Mouse (Mus musculus) frontal cortex, adult (tissue): ENCODE measurements at regions not wholly inside any gene's neighbourhood (a gene's known extent, or its start where the extent isn't known, plus 50 kb on each side); places are given as distances from the start of the nearest gene placed in this dataset.

Experiments used
- ATAC-seq: cut with Nextera tagmentation; 2 replicates; pipeline ENCODE4 v1.9.2; 2017; ENCODE audit warnings: mild to moderate bottlenecking, moderate library complexity, mixed read lengths; ENCODE audit not compliant: low TSS enrichment

- ATAC-seq = peak; percentile 56
Observed at GRCm38 (mm10) chr5:51763599-51763998, 196.1 kb upstream of the Ppargc1a start.

DNA sequence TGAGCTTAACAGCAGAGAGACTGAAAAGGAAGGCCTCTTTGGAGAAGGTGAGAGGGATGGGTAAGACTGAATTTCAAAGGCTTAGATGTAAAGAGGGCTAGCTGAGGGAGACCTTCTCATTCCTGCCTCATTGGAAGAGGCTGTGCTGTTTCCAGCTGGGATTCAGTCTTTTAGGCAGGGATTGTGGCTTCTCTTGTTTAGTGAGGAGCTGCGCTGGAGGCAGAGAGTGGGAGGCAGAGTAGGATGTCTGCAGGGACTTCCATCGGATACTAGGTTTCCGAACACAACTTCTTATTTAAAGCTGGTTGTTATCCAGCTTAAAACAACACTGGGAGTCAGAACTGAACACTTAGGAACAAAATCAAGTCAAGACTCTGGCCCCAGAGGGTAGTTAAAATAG, 194.8 kb upstream of the Ppargc1a start:
- peak; percentile 58 for ATAC-seq

- no peak for ATAC-seq
Observed at GRCm38 (mm10) chr5:51758289-51758688, 190.8 kb upstream of the Ppargc1a start.

- ATAC-seq = no peak
Observed at GRCm38 (mm10) chr5:51757864-51758263, 190.3 kb upstream of the Ppargc1a start.

DNA sequence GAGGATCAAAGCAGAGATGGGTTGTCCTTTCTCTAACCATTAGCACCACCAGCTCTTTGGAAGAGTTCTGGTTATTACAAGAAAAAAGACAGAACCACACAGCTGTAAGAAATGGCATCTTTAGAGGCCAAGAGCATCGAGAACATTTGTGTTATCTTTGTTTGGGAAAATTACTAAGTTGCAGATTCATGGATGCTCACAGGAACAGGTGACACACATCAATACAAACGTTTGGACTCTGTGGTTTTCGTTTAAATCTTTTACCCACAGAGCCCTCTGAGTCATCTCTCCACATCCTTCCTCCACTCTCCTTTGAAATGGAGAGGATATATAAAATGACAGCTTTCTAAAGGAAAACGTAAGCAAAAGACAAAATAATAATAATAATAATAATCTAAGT, 184.5 kb upstream of the Ppargc1a start:
- no peak for ATAC-seq

DNA sequence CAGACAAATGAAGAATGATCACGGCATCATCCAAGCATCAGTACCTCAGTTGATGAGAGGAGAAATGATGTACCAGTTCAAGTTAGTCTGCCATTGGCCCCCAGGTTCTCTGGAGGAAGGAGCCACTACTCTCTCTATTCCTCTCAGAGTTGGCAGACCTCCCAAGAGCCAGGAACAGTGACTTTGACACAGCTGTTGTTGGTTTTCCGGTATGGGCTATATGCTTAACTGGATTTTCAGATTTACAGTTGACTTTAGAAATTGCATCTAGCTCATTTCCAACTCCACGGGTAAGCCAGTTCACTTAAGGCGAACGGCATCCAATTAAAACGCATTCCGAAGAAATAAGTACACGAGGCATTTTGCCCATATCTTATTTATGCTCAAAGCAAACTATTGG, 182.9 kb upstream of the Ppargc1a start:
- no peak for ATAC-seq

- peak; percentile 96 for ATAC-seq
Observed at GRCm38 (mm10) chr5:51740893-51741292, 173.4 kb upstream of the Ppargc1a start.

DNA sequence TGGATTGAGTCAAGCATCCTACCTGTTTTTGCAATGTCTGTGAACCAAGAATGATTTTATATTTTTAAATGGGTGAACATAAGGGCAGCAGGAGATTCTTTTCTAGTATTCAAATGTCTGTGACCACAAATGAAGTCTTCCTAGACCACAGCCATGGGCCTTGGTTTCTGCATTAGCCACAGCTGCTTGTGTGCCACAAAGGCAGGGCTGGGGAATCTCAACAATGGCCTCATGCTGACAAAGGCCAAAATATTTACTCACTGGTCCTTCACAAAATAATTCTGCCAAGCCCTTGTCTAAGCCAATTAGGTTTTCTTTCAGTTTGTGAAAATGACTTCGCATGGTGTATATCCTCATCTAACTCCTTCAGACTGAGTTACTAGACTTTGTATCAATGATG, 162.7 kb upstream of the Ppargc1a start:
- no peak for ATAC-seq

GRCm38 (mm10) chr5:51729771-51730170, 162.2 kb upstream of the Ppargc1a start:
- no peak for ATAC-seq

DNA sequence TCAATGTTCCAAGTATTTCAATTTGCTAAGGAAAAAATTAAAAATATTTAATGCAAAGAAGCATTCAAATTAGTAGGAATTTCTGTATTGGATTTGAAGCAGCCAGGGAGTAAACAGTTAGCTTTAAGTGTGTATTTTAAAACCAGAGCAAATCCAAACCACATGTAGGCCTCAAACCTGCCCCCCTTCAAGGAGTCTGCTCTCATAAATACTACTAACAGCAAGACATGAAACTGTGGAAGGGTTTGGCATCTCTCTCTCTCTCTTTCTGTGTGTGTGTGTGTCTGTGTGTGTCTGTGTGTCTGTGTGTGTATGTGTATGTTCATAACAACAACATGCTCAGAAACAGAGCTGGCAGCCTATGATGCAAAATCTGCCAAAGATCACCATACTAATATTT, 159.2 kb upstream of the Ppargc1a start:
- no peak for ATAC-seq

DNA sequence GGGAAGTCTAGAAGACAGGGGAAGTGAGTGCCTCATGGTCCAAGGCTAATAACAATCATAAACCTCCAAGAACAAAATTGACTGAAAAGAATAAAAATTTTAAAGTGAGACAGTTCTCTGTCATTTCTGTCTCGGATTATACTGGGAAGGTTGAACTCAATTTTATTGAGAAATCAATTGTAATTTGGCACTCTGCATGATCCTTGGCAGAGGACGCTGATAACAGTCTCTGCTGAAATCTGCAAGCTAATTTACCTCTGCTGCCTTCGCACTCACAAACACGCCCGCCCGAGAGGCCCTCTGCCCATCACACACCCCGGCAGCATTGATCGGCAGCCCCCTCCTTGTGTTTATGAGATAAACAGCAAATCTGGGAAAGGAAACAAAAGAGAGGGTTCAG, 151.4 kb upstream of the Ppargc1a start:
- ATAC-seq = no peak

- ATAC-seq = no peak
Observed at GRCm38 (mm10) chr5:51718451-51718850, 150.9 kb upstream of the Ppargc1a start.

DNA sequence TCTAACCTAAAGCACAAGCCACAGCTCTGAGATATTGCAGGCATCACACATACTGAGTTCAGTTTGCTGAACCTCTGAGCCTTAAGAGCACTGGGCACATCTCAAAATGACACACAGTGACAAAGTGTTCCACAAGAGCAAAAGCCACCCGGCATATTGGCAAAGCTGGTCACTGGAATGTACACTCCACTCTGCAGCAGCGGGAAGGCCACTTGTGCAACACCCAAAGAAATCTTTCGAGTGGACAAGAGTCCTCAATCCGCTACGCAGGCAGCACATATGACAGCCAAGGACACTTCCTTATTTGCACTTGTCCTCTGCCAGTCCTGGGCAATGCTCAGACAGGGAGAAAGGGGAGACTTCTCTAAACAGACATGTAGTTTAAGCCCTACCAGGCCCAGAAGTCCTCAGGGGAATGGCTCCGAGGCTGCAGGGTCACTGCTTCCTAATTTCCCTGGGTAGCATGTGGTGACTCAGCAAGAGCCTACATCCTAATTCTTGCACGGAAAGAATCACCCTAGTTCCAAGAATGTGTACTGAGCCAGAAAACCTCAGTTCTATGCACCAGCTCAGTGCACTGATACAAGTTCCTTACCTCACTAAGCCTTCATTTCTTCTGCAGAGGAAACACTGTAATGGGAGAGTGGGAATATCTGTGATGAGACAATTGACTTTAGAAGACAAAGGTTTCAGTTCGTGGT, 144.5 kb upstream of the Ppargc1a start:
- ATAC-seq = no peak

DNA sequence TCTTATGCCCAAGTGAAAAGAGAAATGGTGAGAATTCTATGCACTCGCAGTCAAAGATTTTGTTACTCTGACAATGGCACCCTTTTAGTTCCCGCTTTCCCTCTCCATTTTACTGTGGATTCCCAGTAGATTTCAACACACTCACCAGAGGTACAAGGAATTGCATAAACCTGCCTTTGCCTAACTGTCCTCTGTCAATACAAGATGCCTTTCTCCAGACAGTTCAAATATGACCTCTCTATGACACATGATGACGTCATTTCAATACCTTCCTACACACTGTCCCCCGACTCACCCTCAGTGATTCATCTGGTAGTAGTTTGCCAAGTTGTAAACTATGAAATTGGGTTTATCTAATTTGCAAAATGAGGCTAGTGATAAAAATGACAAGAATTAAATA, 143.1 kb upstream of the Ppargc1a start:
- no peak for ATAC-seq

DNA sequence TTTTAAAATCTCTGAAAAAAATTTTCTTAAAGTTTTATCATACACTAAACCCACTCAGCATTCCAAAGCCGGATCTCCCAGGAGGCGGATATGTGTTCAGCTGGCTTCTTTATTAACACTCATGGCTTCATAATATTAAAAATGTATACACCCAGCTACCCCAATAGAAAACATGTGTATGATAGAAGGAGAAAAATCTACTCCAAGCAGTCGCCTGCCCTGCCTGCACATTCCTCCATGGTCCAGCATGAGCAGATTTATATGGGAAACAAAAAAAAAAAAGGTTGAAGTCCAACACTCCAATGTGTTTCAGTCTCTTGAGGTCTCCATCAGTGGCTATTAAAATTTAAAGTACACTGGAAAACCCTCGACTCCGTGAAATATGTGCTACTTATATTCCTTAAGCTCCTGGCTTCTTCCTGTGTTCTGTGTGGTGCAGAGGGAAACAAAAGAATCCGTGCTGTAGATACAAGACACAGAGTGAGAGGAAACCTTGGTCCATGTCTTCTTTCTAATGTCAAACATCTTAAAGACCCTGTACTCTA, 142.0 kb upstream of the Ppargc1a start:
- no peak for ATAC-seq

GRCm38 (mm10) chr5:51679884-51680283, 112.4 kb upstream of the Ppargc1a start:
- peak; percentile 34; the same call in 1 of the 2 replicates for ATAC-seq

- ATAC-seq = peak; percentile 57; the same call in 1 of the 2 replicates
Observed at GRCm38 (mm10) chr5:51671190-51671589, 103.7 kb upstream of the Ppargc1a start.

DNA sequence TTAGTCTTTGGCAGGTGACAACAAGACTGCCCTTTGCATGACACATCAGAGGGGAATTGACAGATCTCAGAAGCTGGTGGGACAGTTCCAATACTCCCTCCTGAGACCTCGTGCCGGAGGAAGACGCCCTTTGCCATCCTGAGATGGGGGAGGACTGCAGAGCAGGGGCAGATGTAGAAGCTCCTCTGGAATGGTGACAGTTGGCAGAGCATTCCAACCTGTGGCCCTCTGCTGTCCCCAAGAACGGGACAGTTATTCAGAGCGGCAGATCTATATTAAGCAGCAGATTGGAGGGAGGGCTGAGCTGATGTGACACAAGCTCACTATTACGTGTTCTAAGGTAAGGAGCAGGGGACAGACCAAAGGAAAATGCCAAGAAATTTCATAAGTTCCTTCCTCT, 97.7 kb upstream of the Ppargc1a start:
- ATAC-seq = no peak

- no peak for ATAC-seq
Observed at GRCm38 (mm10) chr5:51658232-51658896, 90.8 kb upstream of the Ppargc1a start.

DNA sequence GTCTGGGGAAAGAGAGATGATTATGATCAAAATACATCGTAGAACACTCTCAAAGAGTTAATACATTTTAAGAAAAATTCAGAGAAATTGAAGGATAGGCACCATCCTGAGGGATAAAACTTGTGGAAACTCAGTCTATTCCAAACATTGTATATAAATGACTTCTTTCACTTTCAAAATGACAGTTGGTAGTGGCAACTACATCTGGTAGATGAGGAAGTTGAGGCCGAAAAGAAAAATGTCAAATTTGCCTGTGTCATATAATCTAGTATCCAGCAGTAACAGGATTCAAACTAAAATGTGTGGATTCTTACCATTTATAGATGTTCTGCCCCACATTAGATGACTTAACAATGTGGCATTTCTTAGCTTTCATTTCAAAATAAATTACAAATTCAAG, 86.0 kb upstream of the Ppargc1a start:
- ATAC-seq = no peak

DNA sequence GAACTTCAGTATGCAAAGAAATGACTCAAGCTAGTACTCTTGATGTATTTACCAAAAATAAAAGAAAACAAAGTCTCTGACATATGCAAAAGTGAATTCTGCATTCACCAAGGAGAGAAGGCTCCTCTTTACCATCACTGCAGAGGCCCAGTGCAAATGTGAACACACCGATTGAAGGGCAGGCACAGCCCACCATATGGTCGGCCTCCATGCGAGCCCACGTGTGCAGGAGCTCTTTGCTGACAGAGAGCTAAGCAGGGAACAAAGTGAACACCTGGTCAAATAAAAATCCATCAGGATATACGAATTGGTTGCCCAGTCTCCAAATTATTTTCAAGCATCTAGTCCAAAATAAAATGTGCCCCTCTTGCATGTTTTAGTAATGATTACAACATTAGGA, 56.9 kb upstream of the Ppargc1a start:
- 0 out of 2 replicates have a peak, but pooled peaks have one; percentile 16 for ATAC-seq
